Mouse (Mus musculus): Measurements from ENCODE around the gene Ccdc28b. TPM values are rescaled to one million over a fixed set of nuclear protein-coding genes. Genes with fewer than 3 reads are reported as not detected.
A peak's percentile ranks its signal among the peaks of the same experiment; 100 is the strongest.

Ccdc28b gene
- polyA plus RNA-seq, 1 experiment from 2014 or later, result 16.6 TPM

- peak overlapping the region; percentile 88; the same call in 1 of the 2 replicates for H3K4me2 ChIP-seq
- WGBS (ENCODE audit: insufficient replicate concordance), result 72% methylated on average over 11 of the region's 11 CpGs
- H3K4me3 ChIP-seq, result no peak overlapping the region
Measured at GRCm38 (mm10) chr4:129622120-129622802, 1.5 kb downstream of the Ccdc28b start.

GRCm38 (mm10) chr4:129621283-129621841, 2.4 kb downstream of the Ccdc28b start:
- peaks cover 68% of the 10 kb centered on the region for H3K4me1 ChIP-seq
- no peak for ATAC-seq
- H3K27me3 ChIP-seq (replicated peaks), result no peaks in the 10 kb centered on the region
- H3K4me2 ChIP-seq, result no peak overlapping the region
- no peak overlapping the region for H3K4me3 ChIP-seq
- 64% methylated on average over 8 of the region's 8 CpGs for WGBS (ENCODE audit: insufficient replicate concordance)
- peaks cover 17% of the 10 kb centered on the region for H3K36me3 ChIP-seq
- no peak overlapping the region for H3K9ac ChIP-seq
- no peak overlapping the region for H3K27ac ChIP-seq
- H3K9me3 ChIP-seq (replicated peaks), result no peaks in the 10 kb centered on the region

More at GRCm38 (mm10) chr4:129622120-129622802, 1.5 kb downstream of the Ccdc28b start:
- H3K4me1 ChIP-seq, result peaks cover 74% of the 10 kb centered on the region
- no peak overlapping the region for H3K27ac ChIP-seq
- peak overlapping the region; percentile 74; the same call in 1 of the 2 replicates for H3K9ac ChIP-seq
- ATAC-seq, result no peak
- no peaks in the 10 kb centered on the region for H3K9me3 ChIP-seq (replicated peaks)
- no peaks in the 10 kb centered on the region for H3K27me3 ChIP-seq (replicated peaks)
- peaks cover 16% of the 10 kb centered on the region for H3K36me3 ChIP-seq

GRCm38 (mm10) chr4:129620419-129621282, 3.1 kb downstream of the Ccdc28b start:
- no peaks in the 10 kb centered on the region for H3K27me3 ChIP-seq (replicated peaks)
- H3K27ac ChIP-seq, result no peak overlapping the region
- no peak for ATAC-seq
- H3K36me3 ChIP-seq, result peaks cover 19% of the 10 kb centered on the region
- no peaks in the 10 kb centered on the region for H3K9me3 ChIP-seq (replicated peaks)
- peaks cover 61% of the 10 kb centered on the region for H3K4me1 ChIP-seq
- 79% methylated on average over 11 of the region's 11 CpGs for WGBS (ENCODE audit: insufficient replicate concordance)
- no peak overlapping the region for H3K9ac ChIP-seq
- no peak overlapping the region for H3K4me2 ChIP-seq
- H3K4me3 ChIP-seq, result no peak overlapping the region

- WGBS (ENCODE audit: insufficient replicate concordance), result 5% methylated on average over 44 of the region's 44 CpGs
- Histone ChIP-seq H3K4me3 (peak within 1 kb of the TSS; percentile 74), H3K27ac (peak within 1 kb of the TSS; percentile 82), H3K4me2 (peak within 1 kb of the TSS; percentile 91), H3K4me1 (peaks cover 47% of the 10 kb centered on the region), H3K9ac (peak within 1 kb of the TSS; percentile 86), H3K36me3 (peaks cover 24% of the 10 kb centered on the region), H3K9me3 (replicated peaks) (no peaks in the 10 kb centered on the region), H3K27me3 (replicated peaks) (no peaks in the 10 kb centered on the region)
- peak; percentile 91 for ATAC-seq
Measured at GRCm38 (mm10) chr4:129618786-129619691, 4.7 kb downstream of the Ccdc28b start, which contains the start of gene Iqcc. TSS of gene Iqcc (minus strand) at chr4:129619099.

- Histone ChIP-seq H3K4me1 (peaks cover 37% of the 10 kb centered on the region), H3K4me3 (peak overlapping the region; percentile 74), H3K4me2 (peak overlapping the region; percentile 91), H3K9me3 (replicated peaks) (no peaks in the 10 kb centered on the region), H3K9ac (peak overlapping the region; percentile 86), H3K36me3 (peaks cover 28% of the 10 kb centered on the region), H3K27ac (peak overlapping the region; percentile 82), H3K27me3 (replicated peaks) (no peaks in the 10 kb centered on the region)
- 86% methylated on average over 5 of the region's 5 CpGs for WGBS (ENCODE audit: insufficient replicate concordance)
- no peak for ATAC-seq
Measured at GRCm38 (mm10) chr4:129618031-129618430, 5.7 kb downstream of the Ccdc28b start.

GRCm38 (mm10) chr4:129617121-129617641, 6.6 kb downstream of the Ccdc28b start:
- Histone ChIP-seq H3K27me3 (replicated peaks) (no peaks in the 10 kb centered on the region), H3K9me3 (replicated peaks) (no peaks in the 10 kb centered on the region), H3K4me3 (no peak overlapping the region), H3K4me1 (peaks cover 29% of the 10 kb centered on the region), H3K27ac (no peak overlapping the region), H3K9ac (no peak overlapping the region), H3K36me3 (peaks cover 28% of the 10 kb centered on the region), H3K4me2 (no peak overlapping the region)
- no peak for ATAC-seq
- 87% methylated on average over 7 of the region's 7 CpGs for WGBS (ENCODE audit: insufficient replicate concordance)

GRCm38 (mm10) chr4:129616631-129617030, 7.1 kb downstream of the Ccdc28b start:
- Histone ChIP-seq H3K36me3 (peaks cover 28% of the 10 kb centered on the region), H3K4me2 (no peak overlapping the region), H3K27me3 (replicated peaks) (no peaks in the 10 kb centered on the region), H3K4me3 (no peak overlapping the region), H3K4me1 (peaks cover 27% of the 10 kb centered on the region), H3K9me3 (replicated peaks) (no peaks in the 10 kb centered on the region), H3K9ac (no peak overlapping the region), H3K27ac (no peak overlapping the region)
- no peak for ATAC-seq
- WGBS (ENCODE audit: insufficient replicate concordance), result 86% methylated on average over 3 of the region's 3 CpGs

GRCm38 (mm10) chr4:129615801-129616290, 7.9 kb downstream of the Ccdc28b start:
- no peak overlapping the region for H3K4me3 ChIP-seq
- no peak overlapping the region for H3K27ac ChIP-seq
- peaks cover 21% of the 10 kb centered on the region for H3K4me1 ChIP-seq
- H3K9ac ChIP-seq, result no peak overlapping the region
- no peaks in the 10 kb centered on the region for H3K27me3 ChIP-seq (replicated peaks)
- no peak overlapping the region for H3K4me2 ChIP-seq
- H3K9me3 ChIP-seq (replicated peaks), result no peaks in the 10 kb centered on the region
- ATAC-seq, result no peak
- WGBS (ENCODE audit: insufficient replicate concordance), result 81% methylated on average over 9 of the region's 9 CpGs
- H3K36me3 ChIP-seq, result peaks cover 28% of the 10 kb centered on the region

- Histone ChIP-seq H3K4me3 (no peak within 1 kb of the TSS), H3K27me3 (replicated peaks) (no peaks in the 10 kb centered on the region), H3K9me3 (replicated peaks) (no peaks in the 10 kb centered on the region), H3K27ac (no peak within 1 kb of the TSS), H3K4me1 (peaks cover 16% of the 10 kb centered on the region), H3K4me2 (no peak within 1 kb of the TSS), H3K9ac (no peak within 1 kb of the TSS), H3K36me3 (peaks cover 42% of the 10 kb centered on the region)
- 78% methylated on average over 6 of the region's 6 CpGs for WGBS (ENCODE audit: insufficient replicate concordance)
- ATAC-seq, result no peak
Measured at GRCm38 (mm10) chr4:129614093-129614492, 9.7 kb downstream of the Ccdc28b start, which contains the start of gene Dcdc2b. TSS of gene Dcdc2b (minus strand) at chr4:129614257.

GRCm38 (mm10) chr4:129610472-129610871, 13.3 kb downstream of the Ccdc28b start:
- no peaks in the 10 kb centered on the region for H3K27me3 ChIP-seq (replicated peaks)
- WGBS (ENCODE audit: insufficient replicate concordance), result 64% methylated on average over 4 of the region's 4 CpGs
- H3K36me3 ChIP-seq, result peaks cover 49% of the 10 kb centered on the region
- no peak for ATAC-seq
- H3K9me3 ChIP-seq (replicated peaks), result no peaks in the 10 kb centered on the region
- H3K27ac ChIP-seq, result no peak overlapping the region
- H3K4me3 ChIP-seq, result no peak overlapping the region
- H3K4me1 ChIP-seq, result peaks cover 15% of the 10 kb centered on the region
- H3K4me2 ChIP-seq, result no peak overlapping the region
- no peak overlapping the region for H3K9ac ChIP-seq

GRCm38 (mm10) chr4:129610026-129610425, 13.7 kb downstream of the Ccdc28b start:
- H3K9me3 ChIP-seq (replicated peaks), result no peaks in the 10 kb centered on the region

More at GRCm38 (mm10) chr4:129610026-129610425, 13.7 kb downstream of the Ccdc28b start:
- no peak for ATAC-seq
- H3K4me3 ChIP-seq, result no peak overlapping the region
- no peak overlapping the region for H3K4me2 ChIP-seq
- H3K27ac ChIP-seq, result peak overlapping the region; percentile 2; the same call in 1 of the 2 replicates
- peaks cover 15% of the 10 kb centered on the region for H3K4me1 ChIP-seq
- H3K9ac ChIP-seq, result no peak overlapping the region
- WGBS (ENCODE audit: insufficient replicate concordance), result 78% methylated on average over 4 of the region's 4 CpGs
- H3K27me3 ChIP-seq (replicated peaks), result no peaks in the 10 kb centered on the region
- peaks cover 54% of the 10 kb centered on the region for H3K36me3 ChIP-seq

Data from liver, embryonic 12.5 days (tissue).